Mouse (Mus musculus) bone marrow macrophage, adult 2 months (primary cell): ENCODE measurements around the gene Hsd17b10. TPM values are rescaled to one million over a fixed set of nuclear protein-coding genes. Genes with fewer than 3 reads are reported as not detected.

Source experiments
- H3K27ac ChIP-seq: 2 replicates; pipeline ENCODE4 v1.5.1; 2012; ENCODE audit warnings: low read depth, low read length; ENCODE audit not compliant: insufficient read depth
- H3K4me1 ChIP-seq: 2 replicates; pipeline ENCODE4 v1.6.1; 2012; ENCODE audit warnings: low read length; ENCODE audit not compliant: control insufficient read depth, insufficient read depth
- H3K4me3 ChIP-seq: 2 replicates; pipeline ENCODE4 v1.5.1; 2012; ENCODE audit warnings: mild to moderate bottlenecking, low read length, moderate library complexity; ENCODE audit not compliant: insufficient read depth
- CTCF ChIP-seq: IDR thresholded peaks from 2 replicates; pipeline ENCODE4 v1.5.1; 2012; ENCODE audit warnings: low read depth, mild to moderate bottlenecking, low read length, moderate library complexity
- POLR2A ChIP-seq: IDR thresholded peaks from 2 replicates; pipeline ENCODE4 v1.6.1; 2012; ENCODE audit warnings: mild to moderate bottlenecking, low read depth, low read length, borderline replicate concordance
- polyA plus RNA-seq: library from polyadenylated mRNA; stranded (reverse); fragments of >200 nt; gene quantifications from 2 replicates; pipeline ENCODE4 v1.2.4, GENCODE M21; 2012; ENCODE audit not compliant: missing spikeins, insufficient read depth, insufficient read length

Gene Hsd17b10
- 35.7 and 44.7 TPM in 2 replicates for polyA plus RNA-seq

DNA sequence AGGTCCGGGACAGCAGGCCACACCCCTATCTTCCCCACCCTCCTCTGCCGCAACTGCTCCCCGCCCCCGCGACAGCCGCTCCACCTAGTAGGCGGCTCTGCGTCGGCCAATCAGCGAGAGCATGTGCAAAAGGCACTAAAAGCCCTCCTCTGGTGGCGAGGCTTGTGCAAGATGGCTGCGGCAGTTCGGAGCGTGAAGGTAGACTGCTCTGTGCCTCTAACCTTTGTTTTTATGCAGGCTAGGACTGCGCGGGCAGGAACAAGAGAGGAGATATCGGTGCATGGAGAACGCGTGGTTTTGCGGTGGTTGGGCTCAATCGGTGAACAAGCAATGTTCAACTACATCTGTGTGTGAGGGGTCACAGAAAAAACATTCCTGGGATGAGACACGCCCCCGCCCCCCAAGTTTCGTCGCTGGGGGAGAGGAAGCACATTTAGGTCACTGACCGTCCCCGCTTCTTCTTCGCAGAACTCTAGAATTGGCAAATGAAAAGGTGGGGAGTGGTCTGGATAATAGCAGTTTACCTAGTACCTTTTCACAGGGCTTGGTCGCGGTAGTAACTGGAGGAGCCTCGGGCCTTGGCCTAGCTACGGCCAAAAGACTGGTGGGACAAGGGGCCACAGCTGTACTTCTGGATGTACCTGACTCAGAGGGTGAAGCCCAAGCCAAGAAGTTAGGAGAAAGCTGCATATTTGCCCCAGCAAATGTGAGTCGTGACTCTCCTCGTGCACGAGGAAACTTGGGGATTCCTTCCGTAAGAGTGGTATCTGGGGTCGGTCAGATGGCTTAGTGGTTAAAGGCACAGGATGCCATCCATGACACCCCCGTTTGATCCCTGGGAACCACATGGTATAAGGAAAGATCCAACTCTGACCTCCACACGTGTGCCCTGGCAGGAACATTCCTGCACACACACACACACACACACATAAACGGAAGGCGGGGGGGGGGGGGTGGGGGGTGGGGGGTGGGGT lies at the start of gene Hsd17b10:
TSS of gene Hsd17b10 (plus strand) at position 109 of the 974 bp plus-strand sequence.
- TF ChIP-seq CTCF (no peak), POLR2A (no peak)
- H3K4me3 ChIP-seq = peak within 1 kb of the TSS; percentile 82
- peak within 1 kb of the TSS; percentile 56 for H3K27ac ChIP-seq
- no peaks in the 10 kb centered on the region for H3K4me1 ChIP-seq

DNA sequence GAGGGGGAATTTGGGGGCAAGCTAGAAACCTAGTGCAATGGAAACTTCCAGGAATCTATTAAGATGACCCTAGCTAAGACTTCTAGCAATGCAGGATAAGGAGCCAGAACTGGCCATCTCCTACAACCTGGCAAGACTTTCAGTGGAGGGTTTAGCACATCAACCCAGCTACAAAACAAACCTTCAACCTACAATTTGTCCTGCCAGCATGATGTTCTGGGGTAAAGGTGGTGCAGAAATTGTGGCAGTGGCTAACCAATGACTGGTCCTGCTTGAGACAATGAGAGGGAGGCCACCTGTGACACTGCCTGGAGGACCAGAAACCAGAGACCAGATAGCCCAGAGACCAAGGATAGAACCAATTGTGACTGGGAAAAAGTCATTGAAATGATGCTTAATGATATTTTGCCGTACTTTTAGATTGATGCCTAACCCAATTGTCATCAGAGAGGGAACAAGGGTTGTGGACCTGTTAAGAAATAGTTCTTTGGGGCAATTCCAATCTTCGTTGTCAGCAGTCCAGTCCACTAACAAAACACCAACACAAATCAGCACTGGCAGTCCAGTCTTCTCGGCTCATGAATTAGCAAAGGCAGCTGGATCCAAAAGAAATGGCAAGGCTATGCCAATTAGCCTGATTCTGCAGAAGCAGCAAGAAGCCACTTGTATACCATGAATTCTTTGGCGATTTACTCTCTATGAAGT lies 2.5 kb upstream of the Hsd17b10 start:
- TF ChIP-seq CTCF = no peak
- no peak for TF ChIP-seq POLR2A
- Histone ChIP-seq H3K4me3 (no peak overlapping the region), H3K27ac (no peak overlapping the region), H3K4me1 (no peaks in the 10 kb centered on the region)

DNA sequence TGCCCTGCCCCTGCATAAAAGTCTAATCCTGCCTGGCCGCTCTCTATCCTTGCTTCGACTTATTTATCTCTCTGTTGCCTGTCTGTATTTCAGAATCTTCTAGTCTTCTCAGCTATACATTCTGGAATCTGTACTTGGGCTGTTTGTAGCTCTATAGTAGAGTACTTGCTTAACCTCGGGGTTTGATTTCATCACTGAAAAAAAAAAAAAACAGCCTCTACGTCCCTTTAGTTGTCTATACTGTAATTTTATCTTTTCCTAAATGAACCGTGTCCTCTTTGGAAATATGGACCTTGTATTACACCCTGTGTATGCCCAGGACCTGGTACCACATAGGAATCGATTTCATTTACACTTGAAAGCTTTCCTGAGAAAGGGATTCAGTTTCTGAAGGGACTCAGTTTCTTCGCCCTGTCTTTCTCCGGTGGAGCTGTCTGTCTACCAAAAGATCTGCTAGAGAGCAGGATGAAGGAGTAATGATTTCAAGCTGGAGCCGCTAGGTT lies 412 bp upstream of the Hsd17b10 start:
- Histone ChIP-seq H3K27ac (peak overlapping the region; percentile 49), H3K4me1 (no peaks in the 10 kb centered on the region), H3K4me3 (peak overlapping the region; percentile 55)
- TF ChIP-seq POLR2A = no peak
- TF ChIP-seq CTCF = no peak

DNA sequence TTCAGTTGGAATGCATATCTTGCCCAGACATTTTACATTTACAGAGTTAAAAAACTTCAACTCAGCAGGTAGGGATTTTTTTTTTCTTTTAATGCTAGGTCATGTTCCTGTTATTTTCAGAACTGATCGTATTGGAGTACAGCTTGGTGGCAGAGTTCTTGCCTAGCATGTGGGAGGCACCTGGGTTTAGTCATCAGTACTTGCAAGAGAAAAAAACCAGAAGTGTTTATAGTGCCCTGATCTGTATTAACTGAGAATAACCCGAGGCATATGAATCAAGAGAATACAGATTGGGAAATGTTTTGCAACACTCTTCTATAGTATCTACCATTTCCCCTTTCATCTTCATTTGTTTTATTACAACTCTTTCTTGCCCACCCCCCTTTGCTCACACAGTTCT lies 1.2 kb downstream of the Hsd17b10 start:
- H3K4me1 ChIP-seq = no peaks in the 10 kb centered on the region
- H3K27ac ChIP-seq = peak overlapping the region; percentile 31
- H3K4me3 ChIP-seq = peak overlapping the region; percentile 28; the same call in 1 of the 2 replicates
- TF ChIP-seq CTCF (no peak), POLR2A (no peak)

DNA sequence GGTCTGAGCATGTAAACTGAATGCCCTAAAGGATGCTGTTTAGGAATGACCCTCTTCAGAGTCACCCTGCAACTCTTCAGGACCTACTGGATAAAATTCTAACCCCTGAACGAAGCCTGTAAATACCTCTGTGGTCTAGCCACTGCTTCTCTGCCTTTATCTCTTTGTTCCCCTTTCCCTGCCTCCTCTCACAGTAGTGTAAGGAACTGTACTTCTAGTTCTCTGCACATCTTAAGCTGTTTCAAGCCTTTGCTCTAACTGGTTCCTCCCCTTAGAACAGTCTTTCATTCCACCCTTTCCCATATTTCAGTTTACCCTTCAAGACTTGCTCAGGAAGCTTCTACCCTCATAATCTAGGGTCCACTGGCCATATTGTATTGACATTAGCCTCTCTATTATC lies 6.2 kb downstream of the Hsd17b10 start:
- H3K4me1 ChIP-seq = no peaks in the 10 kb centered on the region
- H3K4me3 ChIP-seq = no peak overlapping the region
- no peak overlapping the region for H3K27ac ChIP-seq
- no peak for TF ChIP-seq POLR2A
- no peak for TF ChIP-seq CTCF

DNA sequence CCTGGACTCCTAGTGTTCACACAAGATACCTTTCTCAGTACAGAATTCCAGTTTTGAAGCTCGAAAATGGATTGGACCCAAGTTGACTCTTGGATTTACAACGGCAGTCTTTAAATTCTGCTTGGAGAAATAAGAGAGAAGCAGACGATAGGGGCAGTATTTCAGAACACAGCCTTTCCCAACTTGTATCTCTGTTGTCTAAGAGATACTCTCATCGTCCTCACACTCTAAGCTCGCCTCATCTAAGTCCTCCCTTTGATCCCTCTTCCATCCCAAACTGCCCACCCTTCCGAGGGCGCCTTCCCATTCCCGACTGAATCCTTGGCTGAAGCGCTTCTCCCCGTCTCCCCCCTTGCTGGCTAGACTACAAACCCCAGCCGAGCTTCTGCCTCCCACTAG lies 14.1 kb downstream of the Hsd17b10 start:
- Histone ChIP-seq H3K4me1 (no peaks in the 10 kb centered on the region), H3K27ac (peak overlapping the region; percentile 67), H3K4me3 (peak overlapping the region; percentile 72)
- TF ChIP-seq CTCF = no peak
- TF ChIP-seq POLR2A = no peak

DNA sequence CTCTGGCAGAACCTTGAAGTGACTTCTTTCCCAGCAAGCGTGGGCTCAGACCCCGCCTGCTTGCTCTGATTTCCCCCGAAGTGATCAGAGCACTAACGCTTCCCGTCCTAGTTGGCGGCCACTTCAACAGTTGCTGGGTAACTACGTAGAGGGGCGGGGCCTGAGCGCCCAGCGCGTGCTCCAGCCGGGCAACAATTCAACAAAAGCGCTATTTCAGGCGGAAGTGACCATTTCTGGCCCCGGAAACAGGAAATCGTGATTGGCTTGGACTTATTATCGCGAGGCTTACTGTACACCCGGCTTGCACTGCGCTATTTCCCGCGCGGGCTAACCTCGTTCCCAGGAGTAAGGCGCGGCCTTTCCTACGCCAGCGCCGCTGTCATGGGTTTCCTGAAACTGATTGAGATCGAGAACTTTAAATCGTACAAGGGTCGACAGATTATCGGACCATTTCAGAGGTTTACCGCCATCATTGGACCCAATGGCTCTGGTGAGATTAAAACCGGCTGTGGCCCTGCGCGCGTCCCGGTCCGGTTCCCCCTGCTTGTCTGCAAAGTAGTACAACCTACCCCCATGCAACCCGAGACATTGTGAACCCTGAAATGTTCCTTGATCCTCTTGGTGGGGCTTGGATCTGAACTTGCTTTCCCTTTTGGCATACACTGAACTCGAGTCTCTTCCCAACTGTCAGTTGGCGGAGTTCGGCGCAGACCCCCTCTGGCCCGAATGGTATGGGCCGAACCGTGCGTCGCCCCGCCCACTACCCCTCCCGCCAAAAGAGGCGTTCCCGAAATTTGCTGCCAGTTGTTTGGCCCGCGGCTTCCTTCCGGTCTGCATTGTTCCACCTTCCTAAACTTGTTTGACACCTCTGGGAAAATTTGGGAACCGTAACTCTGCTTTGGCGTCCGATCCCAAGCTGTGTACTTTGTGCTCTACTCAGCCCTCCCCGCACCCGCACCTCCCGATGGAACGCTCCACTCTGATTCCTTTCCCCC lies 14.8 kb downstream of the Hsd17b10 start, which contains the start of the genes Ribc1 and Smc1a:
TSS of gene Ribc1 (minus strand) at position 145 of the 995 bp plus-strand sequence.
TSS of gene Smc1a (plus strand) at position 278 of the 995 bp plus-strand sequence.
- Histone ChIP-seq H3K27ac (peak within 1 kb of the TSS; percentile 83), H3K4me3 (peak within 1 kb of the TSS; percentile 83), H3K4me1 (no peaks in the 10 kb centered on the region)
- TF ChIP-seq CTCF = no peak
- TF ChIP-seq POLR2A = no peak

DNA sequence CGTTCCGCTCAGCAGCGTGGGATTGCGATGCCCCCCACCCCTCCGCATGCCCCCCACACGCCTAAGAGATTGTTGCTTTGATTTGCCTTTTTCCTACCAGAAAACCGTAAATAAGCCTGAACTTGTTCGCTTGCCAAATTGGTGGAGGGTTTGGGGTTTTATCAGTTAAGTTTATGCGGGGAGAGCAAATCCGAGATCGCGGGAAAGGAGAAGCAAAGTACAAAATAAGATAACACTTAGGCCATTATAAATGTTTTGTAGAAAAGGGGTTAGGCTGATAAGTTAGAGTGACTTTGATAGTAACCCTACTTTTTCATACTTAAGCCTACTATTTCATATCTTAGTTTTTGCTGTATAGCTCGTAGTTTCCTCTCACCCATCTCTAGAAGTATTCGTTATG lies 15.5 kb downstream of the Hsd17b10 start:
- H3K27ac ChIP-seq = no peak overlapping the region; the same call in 1 of the 2 replicates
- TF ChIP-seq POLR2A (no peak), CTCF (no peak)

More for the DNA sequence above, 15.5 kb downstream of the Hsd17b10 start:
- Histone ChIP-seq H3K4me3 (peak overlapping the region; percentile 83), H3K4me1 (no peaks in the 10 kb centered on the region)
